Mouse (Mus musculus): ENCODE data around the gene Ipo13. TPM values are rescaled to one million over a fixed set of nuclear protein-coding genes. Genes with fewer than 3 reads are reported as not detected.

The Ipo13 gene
- polyA plus RNA-seq, 1 experiment from 2014 or later = 37.5 TPM

- Histone ChIP-seq H3K9me3 (no peaks in the 10 kb centered on the region), H3K27me3 (replicated peaks) (no peaks in the 10 kb centered on the region), H3K4me2 (no peak overlapping the region), H3K4me3 (replicated peaks) (no peak overlapping the region), H3K4me1 (no peaks in the 10 kb centered on the region), H3K9ac (no peak overlapping the region), H3K36me3 (no peaks in the 10 kb centered on the region), H3K27ac (no peak overlapping the region)
- 80% methylated on average over 10 of the region's 10 CpGs for WGBS
- ATAC-seq (ENCODE audit: insufficient read depth, low FRiP score, low read depth) = no peak
Measured at GRCm38 (mm10) chr4:117852152-117852868, 62.5 kb downstream of the Ipo13 start.

GRCm38 (mm10) chr4:117850871-117851270 lies 63.9 kb downstream of the Ipo13 start:
- 81% methylated on average over 7 of the region's 7 CpGs for WGBS
- H3K36me3 ChIP-seq = no peaks in the 10 kb centered on the region
- no peak overlapping the region for H3K27ac ChIP-seq
- no peak overlapping the region for H3K9ac ChIP-seq
- H3K27me3 ChIP-seq (replicated peaks) = no peaks in the 10 kb centered on the region
- no peaks in the 10 kb centered on the region for H3K9me3 ChIP-seq
- H3K4me2 ChIP-seq = no peak overlapping the region
- ATAC-seq (ENCODE audit: insufficient read depth, low FRiP score, low read depth) = no peak
- H3K4me1 ChIP-seq = no peaks in the 10 kb centered on the region
- H3K4me3 ChIP-seq (replicated peaks) = no peak overlapping the region

- Histone ChIP-seq H3K4me1 (no peaks in the 10 kb centered on the region), H3K36me3 (no peaks in the 10 kb centered on the region), H3K27ac (no peak overlapping the region), H3K9me3 (no peaks in the 10 kb centered on the region), H3K4me3 (replicated peaks) (no peak overlapping the region), H3K4me2 (no peak overlapping the region), H3K27me3 (replicated peaks) (no peaks in the 10 kb centered on the region), H3K9ac (no peak overlapping the region)
- WGBS = 88% methylated on average over 7 of the region's 7 CpGs
- no peak for ATAC-seq (ENCODE audit: insufficient read depth, low FRiP score, low read depth)
Measured at GRCm38 (mm10) chr4:117850176-117850575, 64.6 kb downstream of the Ipo13 start.

GRCm38 (mm10) chr4:117849506-117849905 lies 65.3 kb downstream of the Ipo13 start:
- H3K4me3 ChIP-seq (replicated peaks) = no peak overlapping the region
- no peaks in the 10 kb centered on the region for H3K4me1 ChIP-seq
- H3K9me3 ChIP-seq = no peaks in the 10 kb centered on the region
- no peak overlapping the region for H3K27ac ChIP-seq
- WGBS = 79% methylated on average over 5 of the region's 5 CpGs
- H3K27me3 ChIP-seq (replicated peaks) = no peaks in the 10 kb centered on the region
- H3K36me3 ChIP-seq = no peaks in the 10 kb centered on the region
- no peak for ATAC-seq (ENCODE audit: insufficient read depth, low FRiP score, low read depth)
- no peak overlapping the region for H3K9ac ChIP-seq
- H3K4me2 ChIP-seq = no peak overlapping the region

- H3K36me3 ChIP-seq = no peaks in the 10 kb centered on the region
- no peaks in the 10 kb centered on the region for H3K4me1 ChIP-seq
- H3K27ac ChIP-seq = no peak overlapping the region
- no peak overlapping the region for H3K4me3 ChIP-seq (replicated peaks)
- ATAC-seq (ENCODE audit: insufficient read depth, low FRiP score, low read depth) = no peak
- 66% methylated on average over 17 of the region's 17 CpGs for WGBS
- H3K4me2 ChIP-seq = no peak overlapping the region
- no peak overlapping the region for H3K9ac ChIP-seq
- no peaks in the 10 kb centered on the region for H3K27me3 ChIP-seq (replicated peaks)
- no peaks in the 10 kb centered on the region for H3K9me3 ChIP-seq
Measured at GRCm38 (mm10) chr4:117849063-117849462, 65.7 kb downstream of the Ipo13 start.

- Histone ChIP-seq H3K4me3 (replicated peaks) (no peak overlapping the region), H3K27me3 (replicated peaks) (no peaks in the 10 kb centered on the region), H3K9ac (no peak overlapping the region), H3K36me3 (no peaks in the 10 kb centered on the region), H3K27ac (peak overlapping the region; percentile 67), H3K4me1 (no peaks in the 10 kb centered on the region), H3K4me2 (no peak overlapping the region), H3K9me3 (no peaks in the 10 kb centered on the region)
- no peak for ATAC-seq (ENCODE audit: insufficient read depth, low FRiP score, low read depth)
- WGBS = 53% methylated on average over 2 of the region's 2 CpGs
Measured at GRCm38 (mm10) chr4:117847011-117847410, 67.8 kb downstream of the Ipo13 start.

- no peaks in the 10 kb centered on the region for H3K9me3 ChIP-seq
- H3K4me1 ChIP-seq = no peaks in the 10 kb centered on the region
- H3K9ac ChIP-seq = no peak overlapping the region
- no peak for ATAC-seq (ENCODE audit: insufficient read depth, low FRiP score, low read depth)
- WGBS = 95% methylated on average over 4 of the region's 4 CpGs
- H3K4me3 ChIP-seq (replicated peaks) = no peak overlapping the region
- no peak overlapping the region for H3K27ac ChIP-seq
- H3K36me3 ChIP-seq = no peaks in the 10 kb centered on the region
- no peaks in the 10 kb centered on the region for H3K27me3 ChIP-seq (replicated peaks)
- no peak overlapping the region for H3K4me2 ChIP-seq
Measured at GRCm38 (mm10) chr4:117846261-117846660, 68.5 kb downstream of the Ipo13 start.

- 81% methylated on average over 11 of the region's 11 CpGs for WGBS
- no peak overlapping the region for H3K9ac ChIP-seq
- H3K4me2 ChIP-seq = no peak overlapping the region
- H3K4me1 ChIP-seq = 0 out of 2 replicates have a peak, but pooled peaks cover 2% of the 10 kb centered on the region
- H3K27me3 ChIP-seq (replicated peaks) = no peaks in the 10 kb centered on the region
- no peak overlapping the region for H3K27ac ChIP-seq
- no peak overlapping the region for H3K4me3 ChIP-seq (replicated peaks)
- no peaks in the 10 kb centered on the region for H3K36me3 ChIP-seq
- no peaks in the 10 kb centered on the region for H3K9me3 ChIP-seq
- ATAC-seq (ENCODE audit: insufficient read depth, low FRiP score, low read depth) = no peak
Measured at GRCm38 (mm10) chr4:117845316-117845715, 69.5 kb downstream of the Ipo13 start.

Other genes starting within 250 kb of the Ipo13 start
- 47.2 and 50.7 TPM in 2 replicates for gene Dmap1, start 232.7 kb downstream of the Ipo13 start, polyA plus RNA-seq (2015; fragmentation: Nextera tagmentation; extraction: Ambion mirVana)
- gene Gm12845, start 190.6 kb downstream of the Ipo13 start, polyA plus RNA-seq (2015; fragmentation: Nextera tagmentation; extraction: Ambion mirVana) = not detected in 2 replicates
- gene Klf17, start 149.4 kb downstream of the Ipo13 start, polyA plus RNA-seq (2015; fragmentation: Nextera tagmentation; extraction: Ambion mirVana) = 0.05 TPM in 1 of 2 replicates, not detected in the other
- 14.2 and 15.0 TPM in 2 replicates for gene Slc6a9, start 80.5 kb downstream of the Ipo13 start, polyA plus RNA-seq (2015; fragmentation: Nextera tagmentation; extraction: Ambion mirVana)
- gene Ccdc24, start 42.4 kb downstream of the Ipo13 start, polyA plus RNA-seq (2015; fragmentation: Nextera tagmentation; extraction: Ambion mirVana) = 0.94 and 2.3 TPM in 2 replicates
- 16.6 and 17.9 TPM in 2 replicates for gene B4galt2, start 31.5 kb downstream of the Ipo13 start, polyA plus RNA-seq (2015; fragmentation: Nextera tagmentation; extraction: Ambion mirVana)
- gene Atp6v0b, start 27.7 kb downstream of the Ipo13 start, polyA plus RNA-seq (2015; fragmentation: Nextera tagmentation; extraction: Ambion mirVana) = 214 and 232 TPM in 2 replicates
- 16.6 and 16.7 TPM in 2 replicates for gene Dph2, start 23.0 kb downstream of the Ipo13 start, polyA plus RNA-seq (2015; fragmentation: Nextera tagmentation; extraction: Ambion mirVana)
- 6.9 and 7.0 TPM in 2 replicates for gene Artn, start 14.8 kb upstream of the Ipo13 start, polyA plus RNA-seq (2015; fragmentation: Nextera tagmentation; extraction: Ambion mirVana)
- gene St3gal3, start 219.9 kb upstream of the Ipo13 start, polyA plus RNA-seq (2015; fragmentation: Nextera tagmentation; extraction: Ambion mirVana) = 6.4 and 8.0 TPM in 2 replicates